Mouse (Mus musculus): ENCODE data around the gene Igbp1b. TPM values are rescaled to one million over a fixed set of nuclear protein-coding genes. Genes with fewer than 3 reads are reported as not detected.

Gene Igbp1b
- polyA plus RNA-seq (2011; ENCODE audit: insufficient read depth, insufficient read length, low replicate concordance, missing spikeins) = not detected in 2 replicates

GRCm38 (mm10) chr6:138658516-138658915, at the start of gene Igbp1b:
Igbp1b (minus strand) TSS chr6:138658544.
- WGBS = 77% methylated on average over 3 of the region's 3 CpGs
- H3K4me1 ChIP-seq (ENCODE audit: control insufficient read depth, insufficient read depth, low read length) = no peaks in the 10 kb centered on the region
- TF ChIP-seq CTCF (IDR thresholded peaks at IDR 0.05; ENCODE audit: control insufficient read depth, insufficient read depth, low read length) (no peak), POLR2A (IDR thresholded peaks at IDR 0.05; ENCODE audit: borderline replicate concordance, control insufficient read depth, low read depth, low read length) (no peak)
- no peak within 1 kb of the TSS for H3K4me3 ChIP-seq (replicated peaks; ENCODE audit: control insufficient read depth, low read depth, low read length)
- H3K27ac ChIP-seq (ENCODE audit: control insufficient read depth, insufficient read depth, low read depth, low read length, poor library complexity) = no peak within 1 kb of the TSS

DNA sequence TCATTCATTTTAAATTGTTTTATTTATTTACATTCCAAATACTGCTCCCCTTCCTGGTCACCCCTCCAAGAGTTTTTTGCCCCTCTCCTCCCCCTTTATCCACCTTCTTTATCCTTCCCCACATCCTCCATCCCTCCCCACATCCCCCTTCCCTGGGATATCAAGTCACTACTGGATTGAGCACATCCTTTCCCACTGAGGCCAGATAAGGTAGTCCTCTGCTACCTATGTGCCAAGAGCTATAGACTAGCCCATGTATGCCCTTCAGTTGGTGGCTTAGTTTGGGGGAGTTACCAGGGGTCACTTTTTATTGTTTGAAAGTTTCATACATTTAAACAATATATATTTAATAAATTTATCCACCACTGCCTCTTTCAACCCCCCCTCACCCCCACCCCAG, 24.6 kb upstream of the Igbp1b start:
- TF ChIP-seq CTCF (IDR thresholded peaks at IDR 0.05; ENCODE audit: control insufficient read depth, insufficient read depth, low read length) (no peak), POLR2A (IDR thresholded peaks at IDR 0.05; ENCODE audit: borderline replicate concordance, control insufficient read depth, low read depth, low read length) (no peak)
- Histone ChIP-seq H3K4me1 (ENCODE audit: control insufficient read depth, insufficient read depth, low read length) (no peaks in the 10 kb centered on the region), H3K27ac (ENCODE audit: control insufficient read depth, insufficient read depth, low read depth, low read length, poor library complexity) (no peak overlapping the region), H3K4me3 (replicated peaks; ENCODE audit: control insufficient read depth, low read depth, low read length) (no peak overlapping the region)

DNA sequence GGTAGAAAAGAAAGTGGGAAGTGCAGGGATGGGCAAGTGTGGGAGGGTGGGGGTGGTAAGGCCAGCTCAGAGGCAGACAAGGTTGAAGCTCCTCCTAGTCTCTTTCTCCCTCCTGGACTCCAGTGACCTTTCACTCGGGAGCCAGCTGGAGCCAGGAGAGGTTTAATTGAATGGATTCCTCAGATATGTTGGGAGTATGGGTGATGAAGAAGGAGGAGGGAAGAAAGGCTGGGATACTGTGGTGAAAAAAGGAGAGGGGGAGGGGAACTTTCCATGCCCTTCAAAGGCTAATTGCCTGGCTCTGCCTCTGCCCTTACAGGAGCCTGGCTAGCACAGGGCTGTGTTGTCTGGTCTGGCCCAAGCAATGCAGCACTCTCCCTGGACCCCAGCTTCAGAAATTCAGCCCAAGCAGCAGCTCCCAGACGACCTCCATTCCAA, 14.4 kb upstream of the Igbp1b start:
- Histone ChIP-seq H3K27ac (ENCODE audit: control insufficient read depth, insufficient read depth, low read depth, low read length, poor library complexity) (no peak overlapping the region), H3K4me1 (ENCODE audit: control insufficient read depth, insufficient read depth, low read length) (no peaks in the 10 kb centered on the region), H3K4me3 (replicated peaks; ENCODE audit: control insufficient read depth, low read depth, low read length) (no peak overlapping the region)
- WGBS = 10% methylated on average over 2 of the region's 2 CpGs
- TF ChIP-seq POLR2A (IDR thresholded peaks at IDR 0.05; ENCODE audit: borderline replicate concordance, control insufficient read depth, low read depth, low read length) (no peak), CTCF (IDR thresholded peaks at IDR 0.05; ENCODE audit: control insufficient read depth, insufficient read depth, low read length) (no peak)

DNA sequence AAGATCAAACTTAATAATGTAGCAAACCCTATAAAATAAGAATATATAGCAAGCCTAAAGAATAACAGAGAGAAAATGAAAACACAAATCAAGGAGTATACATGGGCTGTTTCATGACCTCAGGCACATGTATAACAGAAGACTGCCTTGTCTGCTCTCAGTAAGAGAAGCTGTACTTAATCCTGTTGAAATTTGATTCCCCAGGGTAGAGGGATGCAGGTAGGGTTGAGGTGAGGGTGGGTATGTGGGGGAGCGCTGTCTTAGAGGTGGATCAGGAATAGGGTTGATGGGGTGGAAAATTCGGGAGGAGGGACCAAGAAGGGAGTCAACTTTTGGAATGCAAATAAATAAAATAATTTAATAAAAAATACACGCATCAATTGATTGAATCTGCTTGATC, 7.1 kb upstream of the Igbp1b start:
- 60% methylated on average over 3 of the region's 3 CpGs for WGBS

DNA sequence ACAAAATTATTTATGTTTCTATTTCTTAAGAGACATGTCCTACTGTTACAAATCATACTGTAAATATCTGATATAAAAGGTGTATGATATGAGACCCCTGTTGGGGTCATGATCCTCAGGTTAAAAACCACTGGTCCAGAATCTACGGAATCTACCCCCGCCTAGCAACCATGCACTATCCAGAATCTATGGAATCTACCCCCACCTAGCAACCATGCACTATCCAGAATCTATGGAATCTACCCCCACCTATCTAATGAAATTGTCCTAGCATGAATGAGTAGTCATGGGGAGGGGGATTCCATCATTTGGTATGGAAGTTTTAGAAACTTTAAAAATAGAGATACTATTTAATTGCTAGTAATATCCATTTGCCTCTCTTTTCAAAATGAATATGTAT, 12.7 kb downstream of the Igbp1b start:
- Histone ChIP-seq H3K4me3 (replicated peaks; ENCODE audit: control insufficient read depth, low read depth, low read length) (no peak overlapping the region), H3K27ac (ENCODE audit: control insufficient read depth, insufficient read depth, low read depth, low read length, poor library complexity) (no peak overlapping the region), H3K4me1 (ENCODE audit: control insufficient read depth, insufficient read depth, low read length) (no peaks in the 10 kb centered on the region)
- WGBS = 84% methylated on average over 2 of the region's 2 CpGs
- no peak for TF ChIP-seq POLR2A (IDR thresholded peaks at IDR 0.05; ENCODE audit: borderline replicate concordance, control insufficient read depth, low read depth, low read length)

More for the DNA sequence above, 7.1 kb upstream of the Igbp1b start:
- Histone ChIP-seq H3K4me3 (replicated peaks; ENCODE audit: control insufficient read depth, low read depth, low read length) (no peak overlapping the region), H3K27ac (ENCODE audit: control insufficient read depth, insufficient read depth, low read depth, low read length, poor library complexity) (no peak overlapping the region), H3K4me1 (ENCODE audit: control insufficient read depth, insufficient read depth, low read length) (no peaks in the 10 kb centered on the region)
- TF ChIP-seq POLR2A (IDR thresholded peaks at IDR 0.05; ENCODE audit: borderline replicate concordance, control insufficient read depth, low read depth, low read length) = no peak
- no peak for TF ChIP-seq CTCF (IDR thresholded peaks at IDR 0.05; ENCODE audit: control insufficient read depth, insufficient read depth, low read length)

DNA sequence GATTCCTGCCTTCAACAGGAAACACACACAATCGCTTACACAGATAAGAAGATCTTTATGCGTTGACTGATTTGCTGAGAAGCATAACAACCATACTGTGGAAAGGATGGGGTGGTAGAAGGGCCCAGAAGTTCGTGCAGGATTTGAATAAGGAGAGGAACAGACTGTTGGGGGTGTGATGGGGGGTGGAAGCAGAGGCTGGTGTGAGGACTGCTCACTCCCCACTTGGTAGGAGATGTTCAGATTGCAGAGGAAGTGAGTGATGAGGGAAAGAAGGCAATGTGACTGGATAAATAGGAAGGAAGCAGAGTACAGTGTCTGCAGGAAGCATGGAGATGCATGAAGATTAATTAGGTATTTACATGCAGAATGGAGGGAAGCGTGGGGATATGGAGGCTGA, 19.0 kb downstream of the Igbp1b start:
- no peak for TF ChIP-seq CTCF (IDR thresholded peaks at IDR 0.05; ENCODE audit: control insufficient read depth, insufficient read depth, low read length)
- no peak for TF ChIP-seq POLR2A (IDR thresholded peaks at IDR 0.05; ENCODE audit: borderline replicate concordance, control insufficient read depth, low read depth, low read length)
- Histone ChIP-seq H3K27ac (ENCODE audit: control insufficient read depth, insufficient read depth, low read depth, low read length, poor library complexity) (no peak overlapping the region), H3K4me3 (replicated peaks; ENCODE audit: control insufficient read depth, low read depth, low read length) (no peak overlapping the region), H3K4me1 (ENCODE audit: control insufficient read depth, insufficient read depth, low read length) (no peaks in the 10 kb centered on the region)
- 42% methylated on average over 4 of the region's 4 CpGs for WGBS

DNA sequence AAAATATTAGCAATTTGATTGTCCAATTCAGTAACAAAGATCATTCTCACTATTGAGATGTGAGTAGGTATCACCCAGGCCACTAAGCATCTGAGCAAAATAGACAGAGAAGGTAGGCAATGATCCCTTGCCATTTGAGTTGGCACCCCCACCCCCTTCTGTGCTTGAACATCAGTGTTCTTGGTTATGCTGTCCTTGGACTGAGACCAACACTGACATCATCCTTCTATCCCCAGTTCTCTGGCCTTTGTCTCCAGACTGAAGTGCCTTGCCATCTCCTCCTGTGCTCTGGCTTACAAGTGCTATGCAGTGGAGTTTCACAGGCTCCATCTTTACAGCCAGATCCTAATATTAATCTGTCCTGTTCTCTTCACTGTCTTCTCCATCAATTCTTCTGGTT, 37.6 kb downstream of the Igbp1b start:
- Histone ChIP-seq H3K4me3 (replicated peaks; ENCODE audit: control insufficient read depth, low read depth, low read length) (no peak overlapping the region), H3K4me1 (ENCODE audit: control insufficient read depth, insufficient read depth, low read length) (no peaks in the 10 kb centered on the region), H3K27ac (ENCODE audit: control insufficient read depth, insufficient read depth, low read depth, low read length, poor library complexity) (no peak overlapping the region)
- TF ChIP-seq CTCF (IDR thresholded peaks at IDR 0.05; ENCODE audit: control insufficient read depth, insufficient read depth, low read length) (no peak), POLR2A (IDR thresholded peaks at IDR 0.05; ENCODE audit: borderline replicate concordance, control insufficient read depth, low read depth, low read length) (no peak)

- TF ChIP-seq CTCF (IDR thresholded peaks at IDR 0.05; ENCODE audit: control insufficient read depth, insufficient read depth, low read length) = no peak
- no peak for TF ChIP-seq POLR2A (IDR thresholded peaks at IDR 0.05; ENCODE audit: borderline replicate concordance, control insufficient read depth, low read depth, low read length)
- Histone ChIP-seq H3K4me3 (replicated peaks; ENCODE audit: control insufficient read depth, low read depth, low read length) (no peak overlapping the region), H3K27ac (ENCODE audit: control insufficient read depth, insufficient read depth, low read depth, low read length, poor library complexity) (no peak overlapping the region), H3K4me1 (ENCODE audit: control insufficient read depth, insufficient read depth, low read length) (no peaks in the 10 kb centered on the region)
- WGBS = 85% methylated on average over 3 of the region's 3 CpGs
Measured at GRCm38 (mm10) chr6:138618396-138618795, 39.9 kb downstream of the Igbp1b start.

Other genes starting within 250 kb of the Igbp1b start
- 2.7 TPM in 1 of 2 replicates, not detected in the other for gene Lmo3, start 76.6 kb downstream of the Igbp1b start, polyA plus RNA-seq (2011; ENCODE audit: insufficient read depth, insufficient read length, low replicate concordance, missing spikeins)

All from bone marrow, adult 2 months (tissue).